Mouse (Mus musculus) heart, postnatal 10 days (tissue): Measurements from ENCODE around the gene Has1. TPM values are rescaled to one million over a fixed set of nuclear protein-coding genes. Genes with fewer than 3 reads are reported as not detected.
"Not testable (repeated sequence)": the region's sequence is repeated elsewhere in the genome, so short reads cannot be mapped to it uniquely, and the experiment has no call there.

Experiments used
- DNase-seq, 2 experiments: peaks; one replicate each; pipeline ENCODE4 v3.0.0; 2021
- intact Hi-C: fragments of 180-260 bp; cut with DNase I; formaldehyde crosslinking; loops from one replicate; pipeline ENCODE4 v1.15.1; 2025
- total RNA-seq, 2 experiments: library from RNA; stranded (reverse); gene quantifications; 2 replicates each; pipeline ENCODE4 v1.2.3; 2021

Has1 gene
- total RNA-seq, 2 experiments from 2014 or later, result 0.40 to 0.77 TPM

DNA sequence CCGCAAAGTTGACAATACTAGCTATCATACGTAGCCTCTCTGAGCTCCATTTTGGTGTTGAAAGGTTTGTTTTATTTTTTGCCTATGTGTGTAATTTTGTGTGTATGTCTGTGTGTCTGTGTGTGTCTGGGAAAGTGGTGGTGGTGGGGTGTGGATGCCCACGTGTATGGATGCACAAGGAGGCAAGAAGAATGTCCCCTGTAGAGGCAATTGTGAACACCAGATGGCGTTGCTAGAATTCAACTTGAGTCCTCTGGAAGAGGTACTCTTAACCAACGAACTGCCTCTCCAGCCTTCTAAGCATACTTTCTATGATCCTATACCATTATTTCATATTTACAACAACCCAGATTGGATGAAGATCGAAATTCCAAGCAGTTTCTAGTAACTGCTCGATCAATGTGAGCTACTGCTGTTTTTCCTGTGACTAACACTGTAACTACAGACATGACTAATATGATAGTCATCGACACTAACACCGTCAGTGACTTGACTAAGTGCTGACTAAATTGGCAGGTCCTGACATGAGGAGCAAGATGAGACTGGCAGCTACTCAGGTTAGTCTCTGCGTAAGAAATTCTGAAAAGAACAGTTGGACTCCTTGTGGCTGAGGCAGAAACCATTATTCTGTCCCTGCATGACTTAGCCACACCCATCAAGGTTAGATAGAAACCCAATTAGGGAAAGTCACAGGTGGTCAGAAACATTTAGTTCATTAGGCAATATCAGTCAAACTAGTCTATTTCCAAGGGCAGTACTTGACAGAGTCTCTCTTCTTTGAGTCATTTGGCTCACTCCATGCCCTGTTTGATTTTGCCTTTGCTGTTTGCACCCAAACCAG, 9.6 kb downstream of the Has1 start:
- intact Hi-C loops, result no loop called here
- peak in 1 of 2 experiments; percentile 35 for DNase-seq

DNA sequence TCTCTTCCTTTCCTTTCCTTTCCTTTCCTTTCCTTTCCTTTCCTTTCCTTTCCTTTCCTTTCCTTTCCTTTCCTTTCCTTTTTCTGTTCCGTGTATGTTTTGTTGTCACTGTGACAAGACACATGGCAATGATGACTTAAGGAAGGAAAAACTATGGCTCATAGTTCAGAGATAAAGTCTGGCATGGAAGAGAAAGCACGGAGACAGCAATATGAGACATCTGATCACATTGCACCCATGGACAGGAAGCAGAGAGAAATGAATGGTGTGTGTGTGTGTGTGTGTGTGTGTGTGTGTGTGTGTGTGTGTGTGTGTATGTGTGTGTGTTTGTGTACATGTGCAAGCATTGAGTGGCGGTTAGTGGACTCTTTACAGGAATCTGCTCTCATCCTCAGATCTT, 10.4 kb downstream of the Has1 start:
- intact Hi-C loops, result not testable (repeated sequence)

DNA sequence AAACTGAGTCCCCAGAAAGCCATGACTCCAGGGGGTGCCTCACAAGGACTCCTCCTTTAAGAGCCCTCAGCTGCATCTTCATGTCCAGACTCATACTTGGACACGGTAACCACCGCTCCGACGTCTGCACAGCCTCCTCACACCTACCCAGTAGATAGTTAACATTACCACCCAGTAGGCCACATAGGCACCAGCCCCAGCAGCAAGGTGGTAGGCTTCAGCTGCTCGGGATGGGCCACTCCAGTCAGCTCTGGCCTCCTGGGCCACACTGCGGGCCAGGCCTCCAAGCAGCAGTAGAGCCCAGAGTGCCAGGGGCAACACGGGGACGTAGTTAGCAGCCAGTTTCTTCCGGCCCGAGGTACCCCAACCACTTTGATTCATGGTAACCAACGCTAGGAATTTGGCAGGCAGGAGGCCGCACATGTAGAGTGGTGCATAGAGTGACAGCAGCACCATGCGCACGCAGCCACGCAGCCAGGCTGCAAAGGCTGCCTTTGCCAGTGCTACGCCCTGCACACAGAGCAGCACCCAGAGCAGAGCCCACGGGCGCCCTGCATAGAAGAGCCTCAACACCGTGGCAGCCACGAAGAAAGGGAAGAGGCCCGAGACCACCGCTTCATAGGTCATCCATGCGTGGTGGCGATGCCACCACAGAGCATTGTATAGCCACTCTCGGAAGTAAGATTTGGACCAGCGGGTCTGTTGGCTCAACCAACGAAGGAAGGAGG, 11.3 kb downstream of the Has1 start:
- intact Hi-C loops, result no loop called here
- no peak for DNase-seq

More for the DNA sequence above, 10.4 kb downstream of the Has1 start:
- not testable (repeated sequence) for DNase-seq

DNA sequence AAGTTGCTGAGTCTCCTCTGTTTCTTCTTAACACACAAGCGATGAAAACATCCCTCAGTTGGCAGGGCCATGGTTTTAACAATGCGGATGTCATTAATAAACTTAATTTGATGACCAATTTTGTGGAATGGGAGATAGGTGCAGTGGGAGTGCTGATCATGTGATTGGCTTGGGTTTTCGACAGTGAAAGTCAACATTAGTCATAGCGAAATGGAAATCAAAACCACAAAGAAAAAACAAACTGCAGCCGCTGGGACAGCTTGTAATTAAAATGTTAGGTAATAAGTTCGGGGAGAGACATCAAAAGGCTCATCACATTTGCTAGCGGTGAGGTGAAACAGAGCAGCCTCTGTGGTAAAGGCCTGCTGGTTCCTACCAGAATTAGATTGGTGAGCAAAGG, 14.2 kb downstream of the Has1 start:
- intact Hi-C loops, result no loop called here
- DNase-seq, result no peak

DNA sequence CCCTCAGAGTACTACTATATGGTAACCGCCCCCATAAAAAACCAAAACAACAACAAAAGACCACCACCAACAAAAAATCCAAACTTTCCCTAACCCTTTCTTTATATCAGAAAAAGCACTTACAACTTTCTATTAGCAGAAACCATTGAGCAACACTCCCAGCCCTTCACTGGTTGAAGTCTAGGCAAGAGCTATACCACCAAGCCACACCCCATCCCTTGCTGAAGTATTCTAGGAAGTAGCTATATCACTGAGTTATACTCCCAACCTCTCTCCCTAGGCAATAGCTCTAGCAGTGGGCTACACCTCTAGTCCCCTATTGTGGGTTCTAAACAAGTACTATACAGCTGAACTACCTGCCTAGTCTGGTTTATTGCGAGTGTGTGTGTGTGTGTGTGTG, 15.7 kb downstream of the Has1 start:
- DNase-seq, result no peak
- intact Hi-C loops, result loop anchor here (5.0 to 10.0 kb wide), 4 partner anchors 52 to 464 kb away; partner anchors contain the start of genes Lnpep and Riok2

DNA sequence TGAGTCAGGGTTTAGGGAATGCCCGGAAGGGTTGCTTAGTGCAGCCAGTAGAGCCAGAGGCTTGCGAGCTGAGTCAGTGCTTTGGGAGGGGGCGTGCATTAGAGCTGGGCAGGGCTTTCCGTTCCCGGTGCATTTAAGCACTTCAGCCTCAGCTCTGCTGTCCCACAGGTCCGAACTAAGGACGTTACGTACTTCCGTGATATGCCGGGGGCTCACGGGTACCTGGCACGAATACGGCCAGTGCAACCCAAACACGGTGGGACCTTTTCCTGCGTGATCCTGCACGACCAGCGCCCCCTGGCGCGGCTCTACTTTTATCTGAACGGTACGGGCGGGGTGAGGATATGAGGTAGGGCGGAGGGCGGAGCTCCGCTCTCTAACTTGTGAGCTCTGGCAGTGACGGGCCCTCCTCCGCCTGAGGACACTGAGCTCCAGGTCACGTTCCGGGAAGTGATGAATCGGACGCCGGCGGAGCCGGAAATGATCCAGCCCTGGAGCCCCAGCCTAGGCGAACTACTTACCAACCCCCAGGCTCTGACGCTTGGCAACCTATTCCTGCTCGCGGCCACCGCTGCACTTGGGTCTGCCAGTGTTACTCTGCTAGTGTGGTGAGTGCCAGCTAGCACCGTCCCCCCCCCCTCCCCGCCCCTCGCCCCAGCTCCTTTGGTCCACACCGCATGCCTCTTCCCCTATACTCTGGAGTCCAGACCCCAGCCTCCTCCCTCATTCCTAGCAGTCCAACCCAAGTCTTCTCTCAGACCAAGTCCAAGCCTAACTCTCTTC, 16.9 kb downstream of the Has1 start:
- intact Hi-C loops, result loop anchor here (1.0 to 10.0 kb wide), 6 partner anchors 12 to 463 kb away; partner anchors contain the start of genes Lnpep and Riok2
- peak; percentile 98 for DNase-seq

DNA sequence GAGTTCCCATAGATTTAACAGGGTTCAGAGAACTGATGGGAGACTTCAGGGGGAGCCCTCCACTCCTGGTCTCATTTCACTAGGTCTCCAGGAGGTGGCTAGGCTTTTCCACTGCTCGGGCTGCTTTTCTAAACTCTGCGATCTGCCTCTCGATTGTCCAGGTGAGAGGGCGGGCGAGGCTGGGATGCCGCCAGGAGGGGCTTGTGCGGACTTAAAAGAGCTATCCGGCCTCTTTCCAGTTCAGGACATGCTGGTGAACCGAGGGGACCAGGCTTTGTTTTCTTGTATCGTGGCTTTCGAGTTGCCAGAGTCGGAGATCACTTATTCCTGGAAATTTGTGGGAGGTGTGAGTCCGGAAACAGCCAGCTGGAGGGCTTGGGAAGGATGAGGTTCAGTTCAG, 17.6 kb downstream of the Has1 start:
- intact Hi-C loops, result loop anchor here (5.0 to 10.0 kb wide), 4 partner anchors 50 to 463 kb away; partner anchors contain the start of genes Lnpep and Riok2
- no peak for DNase-seq

DNA sequence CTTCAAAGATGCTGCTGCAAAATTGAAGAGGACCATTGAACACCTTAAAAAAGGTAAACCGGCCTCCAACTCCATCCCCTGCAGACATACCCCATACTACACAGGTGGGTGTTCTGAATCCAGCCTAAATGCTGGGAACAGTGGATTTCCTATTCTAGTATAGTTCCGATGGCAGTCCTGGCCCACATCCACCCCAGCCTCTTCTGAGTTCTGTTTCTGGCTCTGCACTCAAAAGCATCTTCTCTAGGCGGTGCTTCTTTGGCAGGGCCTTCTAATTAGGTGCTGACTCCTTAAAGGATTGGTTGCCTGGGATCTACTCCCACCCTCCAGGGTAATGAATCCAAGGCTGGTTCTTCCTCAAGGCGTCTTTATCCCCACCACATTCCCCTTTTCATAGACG, 18.9 kb downstream of the Has1 start:
- DNase-seq, result no peak
- intact Hi-C loops, result loop anchor here (5.0 to 10.0 kb wide), 4 partner anchors 49 to 461 kb away; partner anchors contain the start of genes Lnpep and Riok2

DNA sequence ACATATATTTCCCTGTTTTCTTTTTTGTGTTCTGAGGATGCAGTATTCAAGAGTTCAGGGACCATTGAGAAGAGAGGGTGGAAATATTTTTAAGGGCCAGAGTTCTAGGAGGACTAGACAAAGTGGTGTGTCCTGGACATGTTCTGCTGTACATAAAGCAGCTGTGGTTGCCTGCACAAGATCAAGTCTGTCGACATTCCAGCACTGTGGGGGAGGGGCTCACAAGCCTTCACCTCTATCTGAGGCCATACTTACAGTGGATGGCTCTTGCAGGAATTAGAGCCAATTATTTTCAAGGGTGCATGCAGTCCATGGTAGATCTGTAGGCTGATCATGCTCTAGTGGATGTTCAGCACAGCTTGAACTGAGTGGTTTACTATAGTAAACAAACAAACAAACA, 20.1 kb downstream of the Has1 start:
- intact Hi-C loops, result loop anchor here (5.0 to 10.0 kb wide), 4 partner anchors 48 to 460 kb away; partner anchors contain the start of genes Lnpep and Riok2
- DNase-seq, result peak in 1 of 2 experiments; percentile 20

DNA sequence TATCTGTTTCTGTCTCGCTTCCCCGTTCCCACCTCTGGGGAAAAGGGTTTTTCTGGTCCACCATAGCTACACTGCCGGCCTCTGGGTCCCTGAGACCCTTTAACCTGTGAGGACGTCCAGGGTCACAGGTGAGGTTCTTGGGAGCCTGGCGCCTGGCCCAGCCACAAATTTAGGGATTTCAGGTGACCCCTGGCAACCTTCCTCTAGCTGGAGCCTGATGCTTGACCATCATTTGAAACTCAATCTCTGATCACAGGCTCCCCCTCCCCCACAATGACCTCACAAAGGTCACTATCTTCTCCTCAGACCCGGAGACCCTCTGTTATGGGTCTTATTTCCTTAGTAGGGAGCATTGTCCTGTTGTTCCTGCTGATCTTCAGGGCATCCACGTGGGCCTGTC, 24.3 kb downstream of the Has1 start:
- intact Hi-C loops, result loop anchor here (10.0 kb wide), 2 partner anchors 206 to 456 kb away; partner anchors contain the start of genes Lnpep and Riok2
- DNase-seq, result no peak

DNA sequence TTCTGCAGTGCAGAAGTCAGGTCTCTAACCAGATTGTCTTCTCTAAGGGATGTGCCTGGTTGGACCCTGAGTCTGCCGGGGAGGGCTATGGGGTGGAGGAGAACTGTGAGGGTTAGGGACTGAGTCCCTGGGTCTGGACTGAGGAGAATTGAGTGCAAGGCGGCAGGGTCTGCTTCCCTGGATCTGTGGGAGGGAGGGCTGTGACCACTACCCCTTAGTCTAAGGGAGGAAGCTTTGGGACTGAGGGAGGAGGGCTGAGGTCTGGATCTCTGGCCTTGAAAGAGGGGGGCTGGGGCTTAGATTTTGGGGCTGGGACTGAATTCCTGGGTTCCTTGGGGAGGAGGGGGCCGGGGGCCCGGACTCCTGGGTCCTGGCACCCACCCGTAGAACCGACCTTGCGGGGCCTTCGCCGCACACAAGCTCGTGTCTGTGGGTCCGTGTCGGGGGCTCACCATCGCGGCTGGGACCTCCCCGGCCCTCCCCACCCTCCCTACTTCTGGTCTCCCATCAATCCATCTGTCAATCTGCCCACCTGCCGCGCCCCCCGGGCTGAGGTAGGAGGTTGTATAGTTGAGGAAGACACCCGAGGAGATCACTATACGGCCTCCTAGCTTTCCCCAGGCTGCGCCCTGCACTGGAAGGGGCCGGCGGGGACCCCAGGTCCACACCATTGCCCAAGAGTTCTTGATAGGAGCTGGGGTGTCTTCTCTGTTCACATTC, 25.0 kb downstream of the Has1 start:
- intact Hi-C loops, result loop anchor here (10.0 kb wide), 2 partner anchors 205 to 455 kb away; partner anchors contain the start of genes Lnpep and Riok2
- DNase-seq, result no peak

DNA sequence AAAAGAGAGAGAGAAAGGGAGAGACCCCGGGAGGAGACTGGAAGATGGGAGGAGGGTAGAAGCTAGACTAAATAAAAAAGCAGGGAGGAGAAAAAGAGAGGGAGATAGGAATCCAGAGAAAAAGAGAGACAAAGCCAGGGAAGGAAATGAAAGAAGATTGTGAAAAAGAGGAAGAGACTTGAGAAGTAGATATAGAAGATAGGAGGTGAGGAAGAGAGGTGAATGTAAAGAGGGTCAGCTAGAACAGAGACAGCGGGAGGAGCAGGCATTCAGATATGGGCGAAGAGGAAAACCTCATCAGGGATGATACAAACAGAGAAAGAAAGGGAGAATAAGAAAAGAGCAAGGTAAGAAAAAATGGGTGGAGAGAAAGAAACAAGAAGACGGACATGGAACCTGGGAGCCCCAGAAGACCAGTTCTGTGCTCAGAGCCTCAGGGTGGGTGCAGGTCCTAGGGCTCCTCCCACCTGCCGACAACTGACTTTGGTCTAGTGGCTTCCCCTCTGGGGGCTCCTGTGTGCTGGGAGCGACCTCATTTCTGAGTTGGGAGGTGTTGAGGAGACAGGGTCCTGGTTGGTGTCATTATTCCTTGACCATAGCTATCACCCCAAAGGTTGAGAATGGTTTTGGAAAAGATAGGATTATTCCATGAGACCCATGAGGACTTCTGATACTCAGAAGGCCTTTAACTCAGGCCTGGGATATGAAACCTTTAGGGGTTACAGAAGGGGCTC, 25.8 kb downstream of the Has1 start:
- no peak for DNase-seq
- intact Hi-C loops, result no loop called here

DNA sequence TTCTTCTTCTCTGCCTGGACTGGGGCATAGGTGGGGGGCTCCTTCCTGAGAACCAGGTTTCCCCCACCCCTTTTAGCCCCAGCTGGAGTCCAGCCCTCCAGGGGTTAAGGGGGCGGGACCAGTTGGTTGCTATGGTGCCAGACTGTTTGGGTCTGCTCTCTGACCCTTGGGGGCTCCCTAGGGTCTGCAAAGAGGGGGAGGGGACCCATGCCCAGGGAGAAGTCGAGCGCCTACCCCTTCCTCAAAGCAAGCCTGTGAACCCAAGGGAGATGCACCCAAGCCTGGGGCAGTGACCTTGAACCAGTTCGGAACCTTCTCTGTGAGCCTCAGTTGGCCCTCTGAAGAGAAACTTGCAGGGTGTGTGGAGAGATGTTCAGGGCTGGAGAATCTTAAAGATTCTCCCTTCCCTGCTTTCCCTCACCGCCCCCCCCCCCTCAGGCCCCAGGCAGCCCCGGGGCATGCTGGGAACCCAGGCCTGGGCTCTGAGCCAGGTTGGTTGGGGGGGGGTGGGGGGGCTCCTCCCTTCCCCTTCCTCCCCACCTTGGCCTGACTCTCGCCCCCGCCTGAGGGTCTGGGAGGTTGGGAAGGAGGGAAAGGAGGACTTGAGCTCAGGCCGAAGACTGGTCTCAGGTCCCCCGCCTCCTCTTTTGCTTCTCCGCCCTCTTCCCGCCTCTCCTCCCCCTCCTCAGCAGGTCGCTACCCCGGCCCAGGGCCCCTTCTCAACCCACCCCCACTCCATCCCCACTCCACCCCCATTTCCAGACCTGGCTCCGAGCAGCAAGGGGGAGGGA, 26.6 kb downstream of the Has1 start:
- intact Hi-C loops, result no loop called here
- peak; percentile 63 to 75 for DNase-seq

DNA sequence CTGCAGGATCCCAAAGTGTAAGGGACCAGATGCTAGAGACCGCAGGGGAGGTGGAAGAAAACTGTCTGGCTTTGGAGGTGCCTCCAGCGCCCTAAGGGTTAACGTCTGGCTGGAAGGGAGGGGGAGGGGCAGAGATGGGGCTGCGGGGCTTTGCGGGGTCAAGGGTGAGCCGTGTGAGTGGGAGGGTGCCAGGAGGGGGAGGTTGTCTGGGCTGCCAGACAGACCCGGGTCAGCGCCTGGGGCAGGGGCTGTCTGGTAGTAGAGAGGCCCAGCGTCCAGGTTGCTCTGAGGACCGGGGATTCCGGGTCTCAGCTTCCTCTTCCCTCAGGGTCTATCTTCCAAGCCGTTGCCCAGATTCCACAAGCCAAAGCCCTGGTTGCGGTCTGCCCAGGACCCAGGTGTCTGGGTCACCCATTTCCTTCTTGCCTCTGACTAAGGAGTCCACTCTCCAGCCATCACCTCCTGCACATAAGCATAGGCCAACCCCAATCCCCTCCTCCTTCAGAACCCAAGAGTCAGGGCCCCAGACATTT, 27.3 kb downstream of the Has1 start:
- intact Hi-C loops, result loop anchor here (2.0 kb wide), 1 partner anchor 61 kb away; no protein-coding TSS in a partner anchor
- DNase-seq, result peak; percentile 68 to 78

DNA sequence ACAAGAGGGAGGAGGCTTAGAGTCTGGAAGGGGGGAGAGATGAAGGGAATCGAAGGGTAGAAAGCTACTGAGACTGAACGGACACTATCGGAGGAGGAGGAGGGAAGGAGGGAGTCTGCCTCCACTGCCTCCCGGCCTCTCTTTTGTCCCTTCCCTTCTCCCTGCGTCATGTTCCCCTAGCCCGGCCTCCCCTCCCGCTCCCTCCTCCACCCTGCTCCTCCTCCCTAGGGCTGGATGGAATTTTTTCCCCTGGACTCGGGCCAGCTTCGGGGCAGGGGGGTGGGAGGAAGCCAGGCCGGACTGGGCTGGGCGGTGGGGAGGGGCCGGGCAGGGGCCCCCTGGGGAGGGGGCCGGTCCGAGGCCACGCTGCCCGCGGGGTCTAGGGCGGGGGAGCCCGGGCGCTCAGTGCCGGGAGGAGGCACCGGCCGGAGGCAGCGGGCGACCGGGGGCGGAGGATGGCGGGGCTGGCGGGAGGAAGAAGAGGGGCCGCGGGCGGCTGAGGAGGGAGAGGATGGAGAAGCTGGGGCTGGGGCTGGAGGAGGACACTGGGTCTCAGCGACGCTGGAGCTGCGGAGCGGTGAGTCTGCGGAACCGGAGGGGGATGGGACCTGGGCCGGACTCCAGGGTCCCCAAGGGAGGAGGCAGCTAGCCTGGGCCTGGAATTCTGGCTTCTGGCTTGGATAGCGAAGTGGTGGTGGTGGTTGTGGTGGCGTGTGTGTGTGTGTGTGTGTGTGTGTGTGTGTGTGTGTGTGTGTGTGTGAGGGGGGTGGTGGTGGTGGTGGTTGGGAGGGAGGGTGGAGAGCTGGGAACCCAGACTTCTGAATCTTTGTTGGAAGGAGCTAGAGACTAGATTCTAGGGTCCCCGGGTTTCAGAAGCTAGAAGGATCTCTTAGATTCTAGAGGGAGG, 28.0 kb downstream of the Has1 start, which contains the start of gene Spaca6:
Gene Spaca6 (plus strand): TSS at position 408 of the 907 bp plus-strand sequence.
- intact Hi-C loops, result loop anchor here (1.0 to 2.0 kb wide), 2 partner anchors 11 to 60 kb away; no protein-coding TSS in a partner anchor
- DNase-seq, result peak; percentile 94 to 95

DNA sequence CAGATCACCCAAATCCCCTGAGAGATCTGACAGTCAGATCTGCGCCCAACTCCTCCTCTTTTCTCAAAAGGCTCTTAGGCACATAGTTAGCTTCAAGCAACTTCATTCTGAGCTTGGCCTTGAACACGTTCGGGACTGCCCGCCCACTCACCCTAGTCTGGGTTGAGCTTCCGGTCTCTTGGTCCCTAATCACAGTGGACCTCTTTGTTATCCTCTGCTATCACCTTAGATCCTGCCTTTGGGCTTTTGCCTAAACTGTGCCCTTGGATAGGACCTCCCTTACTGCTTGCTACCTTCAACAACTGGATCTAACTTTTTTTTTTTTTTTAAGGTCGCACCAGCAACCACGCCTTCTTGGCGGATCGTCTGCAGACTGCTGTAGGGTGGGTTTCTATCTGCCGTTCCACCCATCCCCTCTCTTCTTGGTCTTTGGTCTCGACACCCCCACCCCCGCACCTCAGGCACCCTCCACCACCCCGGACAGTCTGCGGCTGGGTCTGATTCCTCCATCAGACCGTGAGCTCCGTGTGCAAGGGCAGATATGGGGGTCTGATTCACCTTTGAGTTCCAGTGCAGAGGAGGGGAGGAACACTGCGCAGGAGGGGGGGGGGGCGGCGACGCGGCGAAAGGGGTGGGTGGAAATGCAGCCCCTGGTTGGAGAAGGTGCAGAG, 28.9 kb downstream of the Has1 start:
- intact Hi-C loops, result loop anchor here (1.0 to 2.0 kb wide), 2 partner anchors 12 to 59 kb away; no protein-coding TSS in a partner anchor
- DNase-seq, result peak; percentile 62 to 69
